Mouse (Mus musculus) lung, postnatal 4 days (tissue): ENCODE results near the gene Ctcf.

Source experiments
- DNase-seq, 2 experiments: peaks; one replicate each; pipeline ENCODE4 v3.0.0; 2021

Ctcf gene

DNA sequence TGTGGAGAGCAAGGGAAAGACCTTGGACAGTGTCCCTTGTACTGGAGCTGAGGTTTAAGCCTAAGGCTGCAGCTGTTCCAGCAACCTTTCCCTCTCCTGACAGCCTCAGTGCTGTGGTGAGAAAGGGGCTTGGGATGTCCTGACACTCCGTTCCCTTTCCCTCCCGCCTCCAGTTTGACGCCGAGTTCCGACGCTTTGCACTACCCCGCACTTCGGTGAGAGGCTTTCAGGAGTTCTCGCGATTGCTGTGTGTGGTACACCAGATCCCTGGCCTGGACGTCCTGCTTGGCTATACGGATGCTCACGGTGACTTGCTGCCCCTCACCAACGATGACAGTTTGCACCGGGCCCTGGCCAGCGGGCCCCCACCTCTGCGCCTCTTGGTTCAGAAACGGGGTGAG, 65.6 kb downstream of the Ctcf start:
- DNase-seq = no peak

DNA sequence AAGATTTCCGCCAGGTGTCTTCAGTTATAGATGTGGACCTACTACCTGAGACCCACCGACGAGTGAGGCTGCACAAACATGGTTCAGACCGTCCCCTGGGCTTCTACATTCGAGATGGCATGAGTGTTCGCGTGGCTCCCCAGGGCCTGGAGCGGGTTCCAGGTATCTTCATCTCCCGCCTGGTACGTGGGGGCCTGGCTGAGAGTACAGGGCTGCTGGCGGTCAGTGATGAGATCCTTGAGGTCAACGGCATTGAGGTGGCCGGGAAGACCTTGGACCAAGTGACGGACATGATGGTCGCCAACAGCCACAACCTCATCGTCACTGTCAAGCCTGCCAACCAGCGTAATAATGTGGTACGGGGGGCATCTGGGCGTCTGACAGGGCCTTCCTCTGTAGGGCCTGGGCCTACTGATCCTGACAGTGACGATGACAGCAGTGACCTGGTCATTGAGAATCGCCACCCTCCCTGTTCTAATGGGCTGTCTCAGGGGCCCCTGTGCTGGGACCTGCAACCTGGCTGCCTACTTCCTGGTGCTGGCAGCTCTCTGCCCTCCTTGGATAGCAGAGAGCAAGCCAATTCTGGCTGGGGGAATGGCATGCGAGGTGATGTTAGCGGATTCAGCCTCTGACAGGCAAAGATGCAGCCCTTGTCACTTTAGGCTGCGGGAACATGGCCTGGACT, 66.5 kb downstream of the Ctcf start:
- no peak for DNase-seq

DNA sequence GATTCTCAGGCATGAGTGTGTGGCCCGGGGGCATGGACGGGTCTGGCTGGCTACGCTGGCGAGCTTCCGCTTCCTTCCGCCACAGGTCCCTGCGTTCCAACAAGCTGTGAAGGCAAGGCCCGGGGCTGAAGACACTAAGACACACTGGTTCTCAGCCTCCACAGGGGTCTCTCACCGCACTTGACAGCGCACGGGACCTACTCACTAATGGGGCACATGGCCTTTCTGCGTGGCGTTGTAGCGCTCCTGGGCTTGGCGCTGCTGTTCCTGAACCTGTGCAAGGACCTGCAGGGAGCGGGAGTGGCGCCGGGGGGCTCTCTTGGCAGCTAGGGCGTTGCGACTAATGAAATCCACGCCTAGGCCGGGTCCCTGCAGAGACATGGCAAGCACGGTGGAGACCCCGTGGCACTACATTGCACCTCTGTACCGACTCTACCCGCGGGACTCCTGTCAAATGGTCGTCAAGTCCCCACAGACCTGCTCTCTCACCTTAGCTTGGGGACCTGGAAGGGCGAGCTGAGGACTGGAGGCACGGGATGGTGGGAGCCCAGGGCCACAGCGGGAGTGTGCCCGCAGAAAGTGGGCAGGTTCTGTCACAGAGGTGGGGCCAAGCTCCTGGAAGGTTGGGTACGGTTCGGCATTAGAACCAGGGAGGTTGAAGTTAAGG, 67.9 kb downstream of the Ctcf start:
- no peak for DNase-seq

DNA sequence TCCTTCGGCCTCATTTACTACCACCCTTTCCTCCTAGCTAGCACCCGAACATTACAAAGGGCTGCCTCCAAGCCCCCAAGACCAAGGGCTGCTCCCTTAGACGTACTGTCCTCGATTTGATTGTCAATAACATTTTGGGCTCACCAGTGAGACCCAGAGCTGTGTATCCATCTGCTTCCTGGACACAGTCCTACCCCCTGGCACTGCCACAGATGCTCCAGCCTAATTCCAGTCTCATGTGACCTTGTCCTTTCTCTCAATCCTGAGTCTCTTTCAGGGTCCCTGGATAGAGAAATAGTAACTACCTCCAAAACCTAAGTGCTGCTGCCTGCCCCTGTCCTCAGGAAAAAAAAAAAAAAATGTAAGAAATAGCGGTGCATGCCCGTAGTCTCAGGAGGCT, 68.6 kb downstream of the Ctcf start:
- no peak for DNase-seq

DNA sequence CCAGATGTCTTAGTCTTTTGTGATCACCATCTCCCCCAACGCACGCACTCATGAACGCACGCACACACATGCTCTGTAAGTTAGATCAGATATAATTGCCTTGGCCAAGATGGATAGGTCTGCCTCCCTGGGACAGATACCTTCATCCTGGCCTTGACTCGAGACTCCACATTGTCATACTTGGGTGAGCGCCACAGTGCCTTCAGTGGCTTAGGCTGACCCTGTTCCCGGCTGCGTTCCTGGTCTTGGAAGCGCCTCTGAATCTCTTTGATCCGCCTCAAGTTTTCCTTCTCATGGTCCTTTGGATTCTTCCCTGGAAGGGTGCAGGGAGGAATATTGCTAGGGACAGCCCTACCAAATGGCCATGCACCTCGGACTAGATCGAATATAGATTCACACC, 70.1 kb downstream of the Ctcf start:
- no peak for DNase-seq

DNA sequence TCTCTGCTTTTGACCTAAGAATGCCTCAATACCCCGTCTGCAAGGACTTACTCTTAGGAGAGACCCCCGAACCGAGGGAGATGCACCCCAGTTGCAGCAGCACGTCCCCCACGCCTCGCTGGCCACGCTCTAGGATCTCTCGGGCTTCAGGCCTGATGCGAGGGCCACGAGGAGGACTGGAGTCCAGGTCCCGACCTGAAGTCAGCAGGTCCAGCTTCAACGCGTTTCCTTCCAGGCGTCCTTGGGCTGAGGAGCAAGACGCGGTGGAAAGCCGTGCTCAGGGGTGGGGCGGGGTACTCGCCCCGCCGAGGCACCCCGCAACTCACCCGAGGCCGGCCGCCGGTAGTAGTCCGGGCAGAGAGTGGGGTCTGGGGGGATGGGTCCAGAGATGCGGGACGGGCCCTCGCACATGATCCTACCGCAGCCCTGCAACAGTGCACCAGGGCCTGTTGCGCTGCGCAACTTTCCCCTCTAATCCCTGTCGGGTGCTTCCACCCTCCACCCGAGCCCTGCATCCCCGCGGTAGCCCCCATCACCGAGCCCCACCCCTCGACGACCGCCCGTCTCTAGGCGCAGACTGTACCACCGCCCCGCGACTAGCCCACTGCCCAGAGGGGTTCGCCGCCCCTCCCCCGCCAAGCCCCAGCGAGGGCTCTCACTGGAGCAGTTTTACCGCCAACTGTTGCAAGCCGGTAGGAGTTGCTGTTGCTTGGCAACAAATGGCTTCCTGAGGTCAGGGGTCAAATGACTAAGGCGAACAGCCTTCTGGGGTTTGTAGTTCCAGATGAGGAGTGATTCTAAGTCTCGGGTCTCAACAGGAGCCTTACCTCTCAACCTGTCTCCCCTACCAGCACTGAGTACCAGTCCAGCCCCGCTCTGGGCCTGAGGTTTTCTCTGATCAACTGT, 71.4 kb downstream of the Ctcf start, which contains the start of the genes 4933405L10Rik and Enkd1:
TSS of gene 4933405L10Rik (plus strand) at position 158 of the 906 bp plus-strand sequence.
TSS of gene Enkd1 (minus strand) at position 713 of the 906 bp plus-strand sequence.
- DNase-seq = peak; percentile 85 to 90

DNA sequence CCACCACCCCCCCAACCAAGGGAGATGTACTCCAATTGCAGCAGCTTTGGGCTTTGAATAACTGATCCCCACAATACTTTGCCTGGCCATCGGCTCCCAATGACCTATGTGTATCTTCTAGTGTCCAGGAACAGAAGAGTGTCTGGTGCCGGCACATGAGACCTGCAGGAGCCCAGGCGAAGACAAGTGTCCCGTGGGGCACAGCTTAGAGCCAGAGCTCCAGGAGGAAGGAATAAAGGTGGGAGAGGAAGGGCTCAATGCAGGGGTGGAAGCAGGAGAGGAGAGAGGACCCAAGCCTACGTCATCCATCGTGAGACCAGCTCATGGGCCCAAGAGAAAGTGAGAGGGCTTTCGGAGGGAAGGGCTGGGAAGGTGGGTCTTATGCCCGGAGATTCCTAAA, 72.3 kb downstream of the Ctcf start:
- no peak for DNase-seq

DNA sequence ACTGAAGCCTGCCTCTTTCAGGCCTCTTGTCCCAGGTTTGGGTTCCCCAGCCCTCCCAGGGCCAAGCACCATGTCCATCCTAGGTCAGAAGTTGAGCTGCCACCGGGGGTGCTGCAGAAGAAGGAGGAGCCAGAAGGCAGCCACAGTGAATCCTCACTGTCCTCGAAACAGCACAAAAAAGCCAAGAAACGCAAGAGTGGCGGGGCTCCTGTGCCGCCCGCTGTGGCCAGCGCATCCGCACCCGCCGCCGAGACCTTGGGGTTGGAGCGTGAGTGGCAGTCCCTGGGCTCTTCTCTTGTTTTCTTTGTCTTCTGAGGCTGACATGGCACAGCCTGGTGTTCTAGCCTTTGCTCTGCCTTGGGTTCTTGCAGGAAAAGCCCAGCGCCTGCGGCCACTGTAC, 72.9 kb downstream of the Ctcf start:
- peak in 1 of 2 experiments; percentile 3 for DNase-seq

DNA sequence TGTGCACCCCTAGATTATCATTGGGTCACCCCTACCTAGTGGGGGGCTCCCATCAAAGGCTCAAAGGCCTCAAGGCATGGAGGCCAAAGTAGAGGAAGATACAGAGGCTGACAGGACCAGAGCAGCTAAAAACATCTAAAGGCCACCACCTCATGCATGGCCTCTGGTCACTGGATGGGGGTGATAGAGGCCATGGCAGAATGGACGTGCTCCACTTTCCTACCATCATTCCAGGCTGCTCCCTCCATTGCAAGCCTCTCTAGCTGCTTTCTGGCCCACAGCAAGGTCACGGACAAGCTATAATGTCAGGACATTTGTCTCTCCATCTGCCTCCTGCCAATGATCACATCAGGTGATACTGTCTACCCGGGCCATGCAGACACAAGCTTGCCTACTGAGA, 75.9 kb downstream of the Ctcf start:
- no peak for DNase-seq

DNA sequence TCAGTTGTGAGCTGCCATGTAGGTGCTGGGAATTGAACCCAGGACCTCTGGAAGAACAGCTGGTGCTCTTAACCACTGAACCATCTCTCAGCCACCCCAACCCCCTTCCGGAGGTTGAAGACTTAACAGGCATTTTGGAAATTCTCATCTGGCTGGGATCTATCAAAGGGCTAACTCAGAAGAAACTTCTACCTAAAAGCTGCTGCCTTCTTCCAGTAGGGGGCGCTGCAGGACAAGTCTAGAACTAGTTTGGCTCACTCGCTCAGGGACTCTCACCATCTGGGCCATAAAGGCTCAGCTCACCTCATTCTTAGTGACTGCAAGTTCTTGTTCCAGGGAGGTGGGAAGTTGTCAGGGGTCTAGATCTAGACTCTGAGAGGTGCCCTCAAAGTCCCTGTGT, 77.8 kb downstream of the Ctcf start:
- DNase-seq = peak; percentile 76 to 91

DNA sequence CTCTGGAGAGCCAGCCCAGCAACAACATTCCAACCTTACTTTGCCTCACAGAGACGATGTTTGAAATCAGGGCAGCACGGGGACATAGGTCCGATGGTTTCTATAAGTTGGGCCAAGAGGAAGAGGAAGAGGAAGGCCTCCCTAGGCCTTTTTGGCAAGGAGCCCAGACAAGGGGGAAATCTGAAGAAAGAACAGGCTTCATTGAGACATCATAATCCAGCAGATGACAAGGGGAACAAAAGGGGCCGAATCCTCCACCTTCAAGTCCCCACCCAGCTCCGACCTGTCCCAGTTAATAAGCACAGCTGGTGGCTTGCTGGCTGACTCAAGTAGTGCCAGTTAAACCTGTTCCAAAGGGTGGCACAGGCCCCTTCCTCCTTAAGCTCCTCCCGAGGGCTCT, 78.7 kb downstream of the Ctcf start:
- DNase-seq = peak; percentile 36 to 38

DNA sequence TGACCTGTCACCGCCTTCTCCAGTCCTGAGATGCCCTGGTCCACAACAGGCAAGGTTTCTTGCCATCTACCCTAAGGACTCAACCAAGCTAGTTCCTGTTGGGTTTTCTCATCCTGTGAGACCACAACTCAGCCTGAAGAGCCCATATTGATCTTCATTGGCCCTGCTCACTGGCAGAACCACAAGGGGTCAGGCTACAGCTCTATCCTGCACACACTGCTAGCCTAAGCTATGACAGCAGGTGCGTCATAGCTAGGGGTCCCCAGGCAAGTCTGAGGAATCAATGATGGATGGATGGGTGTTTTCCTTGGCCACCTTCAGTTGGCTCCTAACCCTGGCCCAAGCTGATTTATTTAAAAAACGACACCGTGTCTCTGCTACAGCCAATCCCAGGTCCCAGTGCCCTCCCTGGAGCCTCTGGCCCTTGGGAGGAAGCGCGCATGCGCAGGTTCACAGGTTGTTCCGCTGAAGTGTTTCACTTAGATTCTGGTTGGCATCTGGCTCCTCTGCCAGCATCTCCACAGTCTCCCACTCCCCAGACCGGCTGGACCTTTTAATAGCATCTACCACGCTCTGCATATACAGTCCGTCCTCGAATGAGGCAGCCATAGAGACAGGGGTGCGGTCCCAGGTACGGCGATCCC, 80.1 kb downstream of the Ctcf start:
- no peak for DNase-seq

DNA sequence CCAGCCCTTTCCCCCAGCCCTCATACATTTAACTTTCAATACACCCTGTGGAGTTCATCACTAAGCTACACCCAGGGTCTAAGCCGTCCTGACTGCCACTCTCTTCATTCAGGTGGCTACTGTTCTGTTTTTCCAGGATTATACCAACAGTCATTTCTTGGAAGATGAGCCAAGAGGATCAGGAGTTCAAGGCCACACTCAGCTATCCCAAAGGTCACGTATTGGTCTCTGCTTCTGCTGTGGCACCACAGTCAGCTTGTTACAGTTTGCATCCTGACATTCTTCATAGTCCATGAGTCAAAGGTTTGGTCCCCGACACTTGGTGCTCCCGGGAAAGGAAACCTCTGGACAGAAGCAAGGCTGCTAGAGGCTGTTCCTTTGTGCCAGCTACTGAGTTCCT, 83.3 kb downstream of the Ctcf start:
- DNase-seq = no peak

DNA sequence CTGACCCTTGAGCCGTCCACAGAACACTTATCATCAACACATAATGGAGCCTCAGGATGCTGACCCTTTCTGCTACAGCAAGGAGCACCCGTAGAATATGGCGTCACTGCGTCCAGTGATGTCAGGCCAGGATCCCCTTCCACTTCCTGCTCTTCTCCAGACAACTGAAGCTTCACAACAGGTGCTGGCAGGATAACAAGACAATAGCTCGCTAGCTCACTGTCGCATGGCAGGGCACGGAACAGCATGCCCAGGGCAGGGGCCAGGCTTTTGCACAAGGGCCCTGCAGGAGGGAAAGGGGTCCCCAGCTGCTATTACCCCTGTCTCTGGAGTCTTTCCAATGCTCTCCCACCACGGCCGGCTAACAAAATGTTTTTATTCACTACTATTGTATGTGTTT, 86.5 kb downstream of the Ctcf start:
- no peak for DNase-seq

DNA sequence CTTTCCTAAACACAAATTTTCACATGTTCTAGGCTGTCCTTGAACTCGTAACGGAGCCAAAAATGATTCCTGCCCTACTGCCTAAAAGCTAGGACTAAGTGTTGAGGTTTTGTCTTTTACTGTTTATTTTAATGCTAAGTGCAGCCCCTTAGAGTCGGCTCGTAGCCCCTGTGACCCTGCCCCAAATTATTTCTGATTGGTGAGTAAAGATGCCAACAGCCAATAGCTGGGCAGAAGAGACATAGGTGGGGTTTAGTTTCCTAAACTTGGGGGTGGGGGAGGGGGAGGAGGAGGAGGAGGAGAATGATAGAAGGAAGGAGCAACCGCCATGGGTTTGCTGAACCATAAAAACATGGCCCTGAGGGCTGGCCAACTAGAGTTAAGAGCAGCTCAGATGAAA, 89.4 kb downstream of the Ctcf start:
- no peak for DNase-seq

DNA sequence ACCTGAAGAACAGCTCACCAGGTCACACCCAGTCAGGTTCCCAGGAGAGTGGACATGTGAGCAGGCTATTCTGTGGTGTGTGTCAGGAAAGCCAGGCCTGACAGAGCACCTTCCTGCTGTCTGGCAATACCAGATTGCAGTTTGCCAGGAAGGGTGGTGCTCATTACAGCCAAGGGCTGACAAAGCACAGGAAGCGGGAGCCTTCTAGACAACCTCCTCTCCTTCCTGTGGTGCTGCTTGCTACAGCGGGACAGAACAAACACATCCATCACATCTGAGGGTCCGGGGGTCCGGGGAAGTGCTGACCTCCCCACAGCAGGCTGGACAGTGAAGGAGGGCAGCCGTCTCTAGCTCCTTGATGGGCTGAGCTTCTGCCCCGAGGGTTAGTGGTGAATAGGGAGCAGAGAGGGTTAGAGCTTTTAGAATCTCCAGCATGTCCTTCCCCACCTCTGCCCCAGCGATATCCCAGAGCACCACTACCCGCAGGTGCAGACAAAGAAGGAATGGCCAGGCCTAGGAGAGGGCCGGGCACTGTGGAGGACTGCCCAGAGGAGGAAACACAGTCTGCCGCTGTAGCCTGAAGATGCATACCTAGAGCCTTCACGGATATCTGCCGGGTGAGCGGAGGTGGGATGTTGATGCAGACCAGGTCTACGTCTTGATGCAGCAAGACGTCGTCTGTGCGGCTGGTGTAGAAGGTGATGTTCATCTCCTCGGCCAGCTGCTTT, 91.2 kb downstream of the Ctcf start:
- peak; percentile 67 to 83 for DNase-seq

DNA sequence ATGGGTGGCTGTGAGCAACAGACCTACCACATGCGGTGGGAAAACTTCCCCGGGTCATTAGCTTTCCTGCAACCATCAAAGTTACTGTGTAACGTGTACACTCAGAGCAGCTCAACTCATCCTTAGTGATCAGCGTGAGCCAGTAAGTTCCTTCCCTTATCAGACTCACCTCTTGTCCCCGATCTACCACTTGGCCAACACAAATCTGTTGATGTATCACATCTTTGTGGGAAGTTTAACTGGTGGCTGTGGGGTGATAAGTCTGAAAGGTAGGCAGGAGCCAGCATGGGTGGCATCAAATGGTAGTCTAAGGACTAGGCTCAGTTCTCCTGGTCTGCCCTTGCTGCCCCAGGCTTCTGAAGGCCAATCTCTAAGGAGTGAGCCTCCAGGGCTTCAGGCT, 95.8 kb downstream of the Ctcf start:
- DNase-seq = no peak
